Mouse (Mus musculus) 3T3-L1 (cell line): ENCODE results near the gene Gm614.
A peak's percentile ranks its signal among the peaks of the same experiment; 100 is the strongest.

ENCODE experiments used
- DNase-seq: peaks from one replicate; pipeline ENCODE4 v3.0.0-alpha.2; 2015; ENCODE audit warnings: low read depth, low spot score

The Gm614 gene

GRCm38 (mm10) chrX:101260441-101261325 is 3.1 kb downstream of the Gm614 start:
- no peak for DNase-seq

DNA sequence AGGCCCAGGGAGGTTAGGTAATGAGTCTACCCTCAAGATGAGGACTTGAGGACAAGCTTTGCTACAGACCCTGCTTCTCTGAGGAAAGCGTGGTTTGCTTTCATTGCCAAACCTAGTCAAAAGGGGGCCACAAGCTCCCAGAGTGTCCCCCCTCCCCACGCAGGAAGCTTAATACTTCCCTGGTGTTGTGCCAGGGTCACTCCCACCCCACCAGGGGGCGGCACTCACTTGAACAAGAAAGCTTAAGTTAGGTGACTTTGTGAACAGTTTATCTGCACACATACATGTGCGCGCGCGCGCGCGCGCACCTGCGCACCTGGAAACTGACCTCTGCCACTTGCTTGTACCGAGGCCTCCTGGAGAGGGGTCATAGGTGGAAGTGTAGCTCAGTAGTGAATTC is 7.2 kb downstream of the Gm614 start:
- DNase-seq = no peak

GRCm38 (mm10) chrX:101254740-101255139 is 9.1 kb downstream of the Gm614 start:
- DNase-seq = no peak

DNA sequence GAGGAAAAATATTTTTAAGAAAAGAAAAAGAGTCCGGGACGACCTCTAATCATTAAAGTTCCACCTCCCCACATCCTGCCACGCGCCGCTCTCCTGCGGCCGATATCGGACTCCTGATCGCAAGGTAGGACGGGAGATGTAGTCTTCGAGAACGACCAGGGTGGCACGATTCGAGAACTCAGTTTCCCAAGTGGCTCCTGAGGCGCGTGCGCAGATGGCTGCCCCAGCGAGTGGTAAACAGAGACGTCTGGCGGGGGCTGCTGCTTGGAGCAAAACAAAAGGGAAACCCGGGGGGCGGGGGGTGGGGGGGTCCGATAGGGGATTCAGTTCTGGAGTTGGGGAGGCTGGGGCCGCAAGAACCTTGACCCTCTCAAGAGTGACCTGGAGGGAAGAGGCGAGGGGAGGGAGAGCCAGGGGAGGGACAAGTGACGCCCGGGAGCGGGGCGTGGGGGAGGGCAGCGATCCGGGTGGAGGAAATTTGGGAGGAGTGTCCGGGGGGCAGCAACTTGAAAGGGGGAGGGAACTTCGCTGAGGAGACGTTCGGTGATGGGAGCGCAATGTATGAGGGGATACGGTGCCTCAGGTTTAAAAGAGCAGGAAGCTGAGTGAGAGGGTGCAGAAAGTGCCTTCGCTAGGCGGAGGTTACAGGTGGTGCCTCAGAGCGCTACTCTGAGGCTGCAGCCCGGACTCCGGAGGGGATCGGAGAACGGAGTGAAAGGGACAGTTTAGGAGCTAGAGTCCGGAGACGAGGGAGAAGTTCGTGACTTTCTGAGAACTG is 9.7 kb downstream of the Gm614 start, which contains the start of gene Foxo4:
TSS of gene Foxo4 (plus strand) at position 577 of the 778 bp plus-strand sequence.
- DNase-seq = peak; percentile 91

DNA sequence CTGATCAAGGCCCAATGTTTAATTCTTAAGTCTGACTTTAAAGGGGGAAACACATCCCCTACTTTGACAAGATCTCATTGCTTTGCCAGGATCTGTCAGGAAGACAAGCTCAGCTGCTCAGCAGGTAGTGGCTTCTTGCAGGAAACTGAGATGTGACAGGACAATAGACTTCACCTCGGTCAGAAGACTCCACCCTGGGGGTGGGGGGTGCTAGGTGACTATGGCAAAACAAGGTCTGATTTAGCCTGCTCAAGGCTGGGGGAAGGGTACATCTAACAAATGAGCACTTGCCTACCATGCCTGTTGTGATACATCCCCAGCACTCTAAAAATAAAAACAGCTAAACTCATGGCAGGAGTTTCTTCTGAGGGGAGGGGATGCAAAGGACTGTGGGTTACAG is 18.8 kb downstream of the Gm614 start:
- DNase-seq = no peak

- DNase-seq = no peak
These were observed 41.0 kb downstream of the Gm614 start for GRCm38 (mm10) chrX:101222796-101223162.

DNA sequence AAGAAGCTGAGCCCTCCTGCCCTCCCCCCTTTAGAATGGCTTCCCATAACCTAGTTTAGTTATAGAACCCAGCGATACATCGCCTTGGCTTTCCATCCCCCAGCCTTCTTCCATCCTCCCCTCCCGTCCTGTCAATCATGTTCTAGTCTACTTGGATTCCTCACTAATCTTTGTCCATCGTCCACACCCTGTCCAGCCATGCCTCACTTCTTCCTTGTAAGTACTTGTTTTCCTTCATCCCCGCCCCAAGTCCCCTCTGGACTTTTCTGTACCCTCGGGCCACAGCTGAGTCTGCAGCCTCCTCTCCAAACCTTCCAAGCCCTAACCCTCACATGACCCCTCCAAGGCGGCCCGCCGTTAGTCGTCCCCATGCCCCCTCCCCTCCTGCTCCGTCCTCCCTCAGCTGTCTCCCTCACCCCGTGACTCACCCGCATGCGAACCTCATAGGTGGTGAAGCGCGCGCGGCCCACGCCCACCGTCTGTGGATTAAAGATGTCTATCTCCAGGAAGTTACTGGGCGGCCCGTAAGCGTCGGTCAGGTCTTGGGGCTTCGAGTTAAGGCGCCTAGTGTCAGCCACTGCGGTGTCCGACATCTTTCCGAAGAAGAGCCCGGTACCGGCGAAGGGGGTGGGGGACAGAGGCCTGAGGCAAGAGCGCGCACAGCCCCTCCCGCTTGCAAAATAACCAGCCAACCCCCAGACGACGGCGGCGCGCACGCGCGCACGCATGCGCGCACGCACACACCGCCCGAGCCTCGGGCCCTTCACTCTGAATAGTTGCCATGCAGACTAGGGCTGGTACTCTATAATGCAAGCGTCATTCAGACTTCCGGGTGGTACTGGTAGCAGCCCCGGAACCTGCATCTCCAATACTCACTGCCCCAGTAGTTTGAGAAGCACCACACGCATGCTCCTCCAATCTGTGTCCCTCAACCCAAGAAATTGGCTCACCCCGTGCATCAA is 41.7 kb downstream of the Gm614 start, which contains the start of gene Snx12:
TSS of gene Snx12 (minus strand) at position 730 of the 962 bp plus-strand sequence.
- peak; percentile 95 for DNase-seq
